Mouse (Mus musculus): ENCODE data around the gene Ctnna2.

- TF ChIP-seq TAL1 (IDR thresholded peaks at IDR 0.05; ENCODE audit: low read length) (no peak), GATA1 (IDR thresholded peaks at IDR 0.05; ENCODE audit: low read length) (no peak)
These were observed 881.0 kb downstream of the Ctnna2 start for GRCm38 (mm10) chr6:77098540-77098939.

All from erythroblast, embryonic 14.5 days (primary cell).